Mouse (Mus musculus) forebrain, postnatal 0 days (tissue): ENCODE data around the gene Hist2h2aa2. TPM values are rescaled to one million over a fixed set of nuclear protein-coding genes. Genes with fewer than 3 reads are reported as not detected.

Experiments used
- ATAC-seq: fragments of 200-750 bp; cut with Nextera tagmentation; 2 replicates; pipeline ENCODE4 v1.8.0; 2017; ENCODE audit warnings: mild to moderate bottlenecking, moderate library complexity
- DNase-seq: peaks from one replicate; pipeline ENCODE4 v3.0.0-alpha.2; 2015
- H3K27ac ChIP-seq: fragments of 300-500 bp; sonication (generic); 2 replicates; pipeline ENCODE4 v1.5.1; 2014; ENCODE audit warnings: low read depth, mild to moderate bottlenecking, antibody characterized with exemption, low read length, moderate library complexity, mixed read lengths
- H3K27me3 ChIP-seq: fragments of 300-500 bp; sonication (generic); 2 replicates; pipeline ENCODE4 v1.6.1; 2014; ENCODE audit warnings: mild to moderate bottlenecking, low read length, mixed read lengths; ENCODE audit not compliant: insufficient read depth
- H3K36me3 ChIP-seq: fragments of 300-500 bp; sonication (generic); 2 replicates; pipeline ENCODE4 v1.6.1; 2014; ENCODE audit warnings: mild to moderate bottlenecking, moderate library complexity; ENCODE audit not compliant: insufficient read depth
- H3K4me1 ChIP-seq: fragments of 300-500 bp; sonication (generic); 2 replicates; pipeline ENCODE4 v1.6.1; 2014; ENCODE audit warnings: antibody characterized with exemption; ENCODE audit not compliant: insufficient read depth
- H3K4me2 ChIP-seq: fragments of 300-500 bp; sonication (generic); 2 replicates; pipeline ENCODE4 v1.6.1; 2014; ENCODE audit warnings: low read depth, mild to moderate bottlenecking, moderate library complexity
- H3K4me3 ChIP-seq: fragments of 300-500 bp; sonication (generic); 2 replicates; pipeline ENCODE4 v1.5.1; 2014; ENCODE audit warnings: low read depth, low read length, mixed read lengths
- H3K9ac ChIP-seq: fragments of 300-500 bp; sonication (generic); 2 replicates; pipeline ENCODE4 v1.6.1; 2014; ENCODE audit warnings: mild to moderate bottlenecking
- H3K9me3 ChIP-seq: fragments of 300-500 bp; sonication (generic); 2 replicates; pipeline ENCODE4 v1.6.1; 2016; ENCODE audit warnings: low read length
- CTCF ChIP-seq: sonication (generic); IDR thresholded peaks from 2 replicates; pipeline ENCODE4 v1.5.1; 2016; ENCODE audit warnings: antibody characterized with exemption, control low read depth, low read depth
- WGBS: fragments of 180-500 bp; shearing (Covaris S2); extraction: QIAGEN DNeasy Blood & Tissue Kit; methylation state at CpG from one replicate; pipeline ENCODE4 v1.1.7; 2014; 5-methylcytosine and 5-hydroxymethylcytosine counted together
- polyA plus RNA-seq: library from polyadenylated mRNA; unstranded; fragments of >200 nt; fragmentation: Nextera tagmentation; extraction: Ambion mirVana; gene quantifications from 2 replicates; pipeline ENCODE4 v1.2.1, GENCODE M21; 2015
- total RNA-seq: library from RNA; depleted of rRNA; stranded (reverse); fragments of >200 nt; gene quantifications from 2 replicates; pipeline ENCODE4 v1.2.3, GENCODE M21; 2014

Gene Hist2h2aa2
- total and polyA plus RNA-seq, 2 experiments from 2014 or later, result 32.7 to 858 TPM

- no peak for DNase-seq
- TF ChIP-seq CTCF, result no peak
- WGBS, result 93% methylated on average over 8 of the region's 8 CpGs
- no peak overlapping the region for H3K4me2 ChIP-seq
- H3K36me3 ChIP-seq, result no peaks in the 10 kb centered on the region
- no peak overlapping the region for H3K27ac ChIP-seq
- H3K27me3 ChIP-seq, result no peaks in the 10 kb centered on the region
- no peak overlapping the region for H3K4me3 ChIP-seq
- no peak overlapping the region for H3K9ac ChIP-seq
- peaks cover 17% of the 10 kb centered on the region for H3K4me1 ChIP-seq
- H3K9me3 ChIP-seq, result no peaks in the 10 kb centered on the region
- ATAC-seq, result no peak
Measured at GRCm38 (mm10) chr3:96266132-96266710, 26.1 kb upstream of the Hist2h2aa2 start.

DNA sequence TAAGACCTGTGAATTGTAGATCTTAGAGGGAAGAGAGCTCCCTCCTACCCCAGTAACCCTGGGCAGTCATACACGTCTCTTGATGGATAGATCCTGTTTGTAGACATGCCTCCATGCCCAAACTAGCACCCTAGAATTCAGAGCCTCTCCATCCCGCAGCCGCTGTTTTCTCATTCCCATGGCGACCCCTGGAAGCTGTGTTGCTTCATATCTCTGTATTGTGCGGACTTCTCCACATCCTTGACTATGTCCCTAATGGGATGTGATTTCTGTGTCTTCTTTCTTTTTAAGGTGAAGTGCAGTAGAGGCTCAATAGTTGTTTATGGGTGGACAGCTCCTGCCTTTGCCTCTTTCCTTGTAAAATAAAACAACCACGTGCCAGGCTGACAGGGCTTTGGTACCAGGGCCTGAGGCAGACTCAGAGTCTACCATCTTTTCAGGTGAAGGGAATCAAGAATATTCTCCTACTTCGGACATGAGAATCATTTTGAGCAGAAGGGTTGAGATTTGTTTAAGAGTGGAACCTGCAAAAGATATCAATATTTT is 24.4 kb upstream of the Hist2h2aa2 start:
- Histone ChIP-seq H3K4me1 (peaks cover 17% of the 10 kb centered on the region), H3K4me2 (peak overlapping the region; percentile 73), H3K27ac (peak overlapping the region; percentile 98), H3K27me3 (no peaks in the 10 kb centered on the region), H3K36me3 (no peaks in the 10 kb centered on the region), H3K4me3 (peak overlapping the region; percentile 59; the same call in 1 of the 2 replicates), H3K9me3 (no peaks in the 10 kb centered on the region), H3K9ac (peak overlapping the region; percentile 53; the same call in 1 of the 2 replicates)
- no peak for ATAC-seq
- no peak for DNase-seq
- 65% methylated on average over 7 of the region's 7 CpGs for WGBS
- no peak for TF ChIP-seq CTCF

- TF ChIP-seq CTCF, result no peak
- DNase-seq, result peak; percentile 57
- 4% methylated on average over 27 of the region's 27 CpGs for WGBS
- peak overlapping the region; percentile 98 for H3K27ac ChIP-seq
- peak overlapping the region; percentile 53 for H3K9ac ChIP-seq
- peaks cover 17% of the 10 kb centered on the region for H3K4me1 ChIP-seq
- H3K4me3 ChIP-seq, result peak overlapping the region; percentile 59
- no peaks in the 10 kb centered on the region for H3K9me3 ChIP-seq
- ATAC-seq, result peak; percentile 22
- peak overlapping the region; percentile 73 for H3K4me2 ChIP-seq
- H3K36me3 ChIP-seq, result no peaks in the 10 kb centered on the region
- H3K27me3 ChIP-seq, result no peaks in the 10 kb centered on the region
Measured at GRCm38 (mm10) chr3:96263558-96264403, 23.7 kb upstream of the Hist2h2aa2 start.

DNA sequence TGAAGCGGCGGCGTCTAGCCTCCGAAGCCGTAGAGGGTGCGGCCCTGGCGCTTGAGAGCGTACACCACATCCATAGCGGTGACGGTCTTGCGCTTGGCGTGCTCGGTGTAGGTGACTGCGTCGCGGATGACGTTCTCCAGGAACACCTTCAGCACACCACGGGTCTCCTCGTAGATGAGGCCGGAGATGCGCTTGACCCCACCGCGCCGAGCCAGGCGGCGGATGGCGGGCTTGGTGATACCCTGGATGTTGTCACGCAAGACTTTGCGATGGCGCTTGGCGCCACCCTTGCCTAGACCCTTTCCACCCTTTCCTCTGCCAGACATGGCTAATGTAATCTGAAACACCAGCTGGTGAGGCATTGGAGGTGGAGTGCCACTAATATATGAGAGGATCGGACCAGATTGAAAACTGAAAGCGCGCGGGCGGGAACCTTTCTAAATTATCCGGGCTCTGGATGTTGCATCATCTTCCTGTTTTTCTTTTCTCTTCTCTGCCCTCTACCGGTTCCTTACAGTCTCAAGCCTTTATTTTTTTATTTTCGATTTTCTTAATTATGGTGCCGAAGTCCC is 23.0 kb upstream of the Hist2h2aa2 start, which contains the start of gene Hist2h4:
Gene Hist2h4 (minus strand): TSS at position 333 of the 572 bp plus-strand sequence.
- peak; percentile 97 for DNase-seq
- under 1% methylated on average over 40 of the region's 40 CpGs for WGBS
- Histone ChIP-seq H3K4me3 (peak within 1 kb of the TSS; percentile 59), H3K4me1 (peaks cover 16% of the 10 kb centered on the region), H3K27me3 (no peaks in the 10 kb centered on the region), H3K9me3 (no peaks in the 10 kb centered on the region), H3K36me3 (no peaks in the 10 kb centered on the region), H3K4me2 (peak within 1 kb of the TSS; percentile 73), H3K9ac (peak within 1 kb of the TSS; percentile 92), H3K27ac (peak within 1 kb of the TSS; percentile 98)
- TF ChIP-seq CTCF, result peak; percentile 64
- peak; percentile 91 for ATAC-seq

DNA sequence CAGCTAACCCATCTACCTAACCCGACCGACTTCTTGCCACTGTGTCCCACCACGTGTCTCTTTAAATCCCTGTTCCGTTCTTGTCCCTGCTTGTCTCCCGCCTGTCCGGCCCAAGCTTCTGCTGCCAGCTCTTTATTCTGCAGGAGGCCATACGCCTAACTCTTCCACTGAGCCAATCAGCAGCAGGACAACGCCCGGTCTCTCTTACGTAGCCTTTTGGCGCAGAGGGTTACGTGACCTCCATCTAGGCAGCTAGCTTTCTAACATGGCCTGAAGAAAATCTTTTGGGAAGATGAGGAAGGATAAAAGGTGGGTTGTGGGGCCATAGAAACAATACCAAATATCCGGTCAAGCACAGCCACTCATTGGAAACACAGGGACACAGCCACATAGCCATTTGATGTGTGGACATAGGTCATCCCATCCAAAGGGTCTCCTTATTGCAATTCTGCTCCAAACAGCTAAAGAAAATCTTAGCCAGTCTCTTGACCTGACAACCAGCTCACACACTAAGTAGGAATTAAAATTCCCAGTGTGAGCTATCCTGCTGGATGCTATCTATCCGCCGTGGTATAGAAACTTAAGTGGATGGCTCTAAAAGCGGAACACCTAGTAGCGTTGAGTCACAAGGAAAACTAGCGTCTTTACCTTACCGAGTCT is 22.3 kb upstream of the Hist2h2aa2 start:
- no peaks in the 10 kb centered on the region for H3K9me3 ChIP-seq
- no peaks in the 10 kb centered on the region for H3K36me3 ChIP-seq
- DNase-seq (peak; percentile 83), ATAC-seq (peak; percentile 70)
- peak overlapping the region; percentile 73 for H3K4me2 ChIP-seq
- peak overlapping the region; percentile 98 for H3K27ac ChIP-seq
- peak overlapping the region; percentile 92 for H3K9ac ChIP-seq
- TF ChIP-seq CTCF, result no peak
- under 1% methylated on average over 19 of the region's 19 CpGs for WGBS
- H3K4me3 ChIP-seq, result peak overlapping the region; percentile 59
- H3K4me1 ChIP-seq, result peaks cover 12% of the 10 kb centered on the region
- no peaks in the 10 kb centered on the region for H3K27me3 ChIP-seq

DNA sequence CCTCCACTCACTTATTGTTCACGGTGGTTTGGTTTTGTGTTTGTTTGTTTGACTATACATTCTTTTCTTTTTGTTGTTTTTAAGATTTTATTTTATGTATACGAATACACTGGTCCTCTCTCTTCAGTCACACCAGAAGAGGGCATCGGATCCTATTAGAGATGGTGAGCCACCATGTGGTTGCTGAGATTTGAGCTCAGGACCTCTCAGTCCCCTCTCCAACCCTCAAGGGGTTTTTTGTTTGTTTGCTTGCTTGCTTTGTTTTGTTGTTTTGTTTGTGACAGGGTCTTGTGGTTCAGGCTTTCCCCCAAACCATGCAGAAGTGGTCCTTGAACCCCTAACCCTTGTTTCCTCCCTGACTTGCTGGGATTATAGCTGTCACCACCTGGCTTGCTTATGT is 21.5 kb upstream of the Hist2h2aa2 start:
- no peak for ATAC-seq
- 0 out of 2 replicates have a peak, but pooled peaks have one; percentile 11 for TF ChIP-seq CTCF
- no peak for DNase-seq

More for the DNA sequence above, 21.5 kb upstream of the Hist2h2aa2 start:
- Histone ChIP-seq H3K9ac (peak overlapping the region; percentile 92), H3K4me2 (peak overlapping the region; percentile 73), H3K4me1 (peaks cover 12% of the 10 kb centered on the region), H3K27ac (peak overlapping the region; percentile 98), H3K9me3 (no peaks in the 10 kb centered on the region), H3K27me3 (no peaks in the 10 kb centered on the region), H3K36me3 (no peaks in the 10 kb centered on the region), H3K4me3 (peak overlapping the region; percentile 59)
- WGBS, result 43% methylated on average over 3 of the region's 3 CpGs
